Mouse (Mus musculus): Measurements from ENCODE around the gene Itga9. TPM values are rescaled to one million over a fixed set of nuclear protein-coding genes. Genes with fewer than 3 reads are reported as not detected.

Itga9 gene
- polyA plus RNA-seq, 1 experiment = 9.0 TPM

- 91% methylated on average over 2 of the region's 2 CpGs for WGBS
- Histone ChIP-seq H3K4me1 (replicated peaks; ENCODE audit: control insufficient read depth, insufficient read depth, low read length) (no peaks in the 10 kb centered on the region), H3K36me3 (ENCODE audit: control insufficient read depth, insufficient read depth, low read length) (no peaks in the 10 kb centered on the region), H3K4me3 (ENCODE audit: control insufficient read depth, insufficient read depth, low read length) (no peak overlapping the region), H3K27ac (ENCODE audit: control insufficient read depth, insufficient read depth, low read length) (no peak overlapping the region), H3K27me3 (ENCODE audit: control insufficient read depth, insufficient read depth, low read length) (no peaks in the 10 kb centered on the region)
- DNase-seq = no peak
- TF ChIP-seq CTCF (IDR thresholded peaks at IDR 0.05; ENCODE audit: borderline replicate concordance, control insufficient read depth, extremely low read depth, insufficient read depth, low read length, poor library complexity) (no peak), POLR2A (IDR thresholded peaks at IDR 0.05; ENCODE audit: control insufficient read depth, extremely low read depth, insufficient read depth, low read length, poor library complexity) (no peak)
Observed at GRCm38 (mm10) chr9:118895101-118895500, 288.6 kb downstream of the Itga9 start.

- WGBS = 85% methylated on average over 2 of the region's 2 CpGs
- no peak overlapping the region for H3K4me3 ChIP-seq (ENCODE audit: control insufficient read depth, insufficient read depth, low read length)
- TF ChIP-seq POLR2A (IDR thresholded peaks at IDR 0.05; ENCODE audit: control insufficient read depth, extremely low read depth, insufficient read depth, low read length, poor library complexity) = no peak
- DNase-seq = no peak
- H3K4me1 ChIP-seq (replicated peaks; ENCODE audit: control insufficient read depth, insufficient read depth, low read length) = no peaks in the 10 kb centered on the region
- H3K27me3 ChIP-seq (ENCODE audit: control insufficient read depth, insufficient read depth, low read length) = no peaks in the 10 kb centered on the region
- no peak overlapping the region for H3K27ac ChIP-seq (ENCODE audit: control insufficient read depth, insufficient read depth, low read length)
- no peaks in the 10 kb centered on the region for H3K36me3 ChIP-seq (ENCODE audit: control insufficient read depth, insufficient read depth, low read length)
Observed at GRCm38 (mm10) chr9:118900677-118901076, 294.2 kb downstream of the Itga9 start.

- H3K27me3 ChIP-seq (ENCODE audit: control insufficient read depth, insufficient read depth, low read length) = no peaks in the 10 kb centered on the region
- no peaks in the 10 kb centered on the region for H3K4me1 ChIP-seq (replicated peaks; ENCODE audit: control insufficient read depth, insufficient read depth, low read length)
- TF ChIP-seq POLR2A (IDR thresholded peaks at IDR 0.05; ENCODE audit: control insufficient read depth, extremely low read depth, insufficient read depth, low read length, poor library complexity) = no peak
- no peak for TF ChIP-seq CTCF (IDR thresholded peaks at IDR 0.05; ENCODE audit: borderline replicate concordance, control insufficient read depth, extremely low read depth, insufficient read depth, low read length, poor library complexity)
- 69% methylated on average over 6 of the region's 6 CpGs for WGBS
- H3K4me3 ChIP-seq (ENCODE audit: control insufficient read depth, insufficient read depth, low read length) = no peak overlapping the region
- H3K27ac ChIP-seq (ENCODE audit: control insufficient read depth, insufficient read depth, low read length) = no peak overlapping the region
- no peaks in the 10 kb centered on the region for H3K36me3 ChIP-seq (ENCODE audit: control insufficient read depth, insufficient read depth, low read length)
- no peak for DNase-seq
Observed at GRCm38 (mm10) chr9:118901917-118902316, 295.4 kb downstream of the Itga9 start.

GRCm38 (mm10) chr9:118907934-118908620 lies 301.6 kb downstream of the Itga9 start:
- H3K27me3 ChIP-seq (ENCODE audit: control insufficient read depth, insufficient read depth, low read length) = no peaks in the 10 kb centered on the region
- WGBS = 56% methylated on average over 18 of the region's 18 CpGs
- peak; percentile 77 for DNase-seq
- H3K4me1 ChIP-seq (replicated peaks; ENCODE audit: control insufficient read depth, insufficient read depth, low read length) = no peaks in the 10 kb centered on the region
- H3K27ac ChIP-seq (ENCODE audit: control insufficient read depth, insufficient read depth, low read length) = no peak overlapping the region
- no peak overlapping the region for H3K4me3 ChIP-seq (ENCODE audit: control insufficient read depth, insufficient read depth, low read length)
- TF ChIP-seq CTCF (IDR thresholded peaks at IDR 0.05; ENCODE audit: borderline replicate concordance, control insufficient read depth, extremely low read depth, insufficient read depth, low read length, poor library complexity) (peak; percentile 75; the same call in 1 of the 2 replicates), POLR2A (IDR thresholded peaks at IDR 0.05; ENCODE audit: control insufficient read depth, extremely low read depth, insufficient read depth, low read length, poor library complexity) (no peak)
- no peaks in the 10 kb centered on the region for H3K36me3 ChIP-seq (ENCODE audit: control insufficient read depth, insufficient read depth, low read length)

GRCm38 (mm10) chr9:118913048-118913447 lies 306.6 kb downstream of the Itga9 start:
- no peak overlapping the region for H3K27ac ChIP-seq (ENCODE audit: control insufficient read depth, insufficient read depth, low read length)

GRCm38 (mm10) chr9:118913613-118914012 lies 307.1 kb downstream of the Itga9 start:
- H3K36me3 ChIP-seq (ENCODE audit: control insufficient read depth, insufficient read depth, low read length) = no peaks in the 10 kb centered on the region
- TF ChIP-seq CTCF (IDR thresholded peaks at IDR 0.05; ENCODE audit: borderline replicate concordance, control insufficient read depth, extremely low read depth, insufficient read depth, low read length, poor library complexity) (no peak), POLR2A (IDR thresholded peaks at IDR 0.05; ENCODE audit: control insufficient read depth, extremely low read depth, insufficient read depth, low read length, poor library complexity) (no peak)
- no peak for DNase-seq
- H3K4me3 ChIP-seq (ENCODE audit: control insufficient read depth, insufficient read depth, low read length) = no peak overlapping the region
- H3K4me1 ChIP-seq (replicated peaks; ENCODE audit: control insufficient read depth, insufficient read depth, low read length) = 0 out of 2 replicates have a peak, but pooled peaks cover 2% of the 10 kb centered on the region
- H3K27ac ChIP-seq (ENCODE audit: control insufficient read depth, insufficient read depth, low read length) = no peak overlapping the region
- H3K27me3 ChIP-seq (ENCODE audit: control insufficient read depth, insufficient read depth, low read length) = no peaks in the 10 kb centered on the region
- 75% methylated on average over 3 of the region's 3 CpGs for WGBS

More at GRCm38 (mm10) chr9:118913048-118913447, 306.6 kb downstream of the Itga9 start:
- Histone ChIP-seq H3K4me1 (replicated peaks; ENCODE audit: control insufficient read depth, insufficient read depth, low read length) (no peaks in the 10 kb centered on the region), H3K27me3 (ENCODE audit: control insufficient read depth, insufficient read depth, low read length) (no peaks in the 10 kb centered on the region), H3K4me3 (ENCODE audit: control insufficient read depth, insufficient read depth, low read length) (no peak overlapping the region), H3K36me3 (ENCODE audit: control insufficient read depth, insufficient read depth, low read length) (no peaks in the 10 kb centered on the region)
- no peak for DNase-seq
- 85% methylated on average over 9 of the region's 9 CpGs for WGBS
- TF ChIP-seq POLR2A (IDR thresholded peaks at IDR 0.05; ENCODE audit: control insufficient read depth, extremely low read depth, insufficient read depth, low read length, poor library complexity) (no peak), CTCF (IDR thresholded peaks at IDR 0.05; ENCODE audit: borderline replicate concordance, control insufficient read depth, extremely low read depth, insufficient read depth, low read length, poor library complexity) (no peak)

Data from thymus, adult 2 months (tissue).